Mouse (Mus musculus) kidney, adult 8-10 months (tissue): ENCODE results near the gene Hmgxb4.

Experiments used
- DNase-seq, 2 experiments: peaks; one replicate each; pipeline ENCODE4 v3.0.0; 2022

Hmgxb4 gene

GRCm38 (mm10) chr8:75074876-75075275, 81.7 kb downstream of the Hmgxb4 start:
- DNase-seq, result no peak

- no peak for DNase-seq
These were observed 85.1 kb downstream of the Hmgxb4 start for GRCm38 (mm10) chr8:75078215-75078614.

DNA sequence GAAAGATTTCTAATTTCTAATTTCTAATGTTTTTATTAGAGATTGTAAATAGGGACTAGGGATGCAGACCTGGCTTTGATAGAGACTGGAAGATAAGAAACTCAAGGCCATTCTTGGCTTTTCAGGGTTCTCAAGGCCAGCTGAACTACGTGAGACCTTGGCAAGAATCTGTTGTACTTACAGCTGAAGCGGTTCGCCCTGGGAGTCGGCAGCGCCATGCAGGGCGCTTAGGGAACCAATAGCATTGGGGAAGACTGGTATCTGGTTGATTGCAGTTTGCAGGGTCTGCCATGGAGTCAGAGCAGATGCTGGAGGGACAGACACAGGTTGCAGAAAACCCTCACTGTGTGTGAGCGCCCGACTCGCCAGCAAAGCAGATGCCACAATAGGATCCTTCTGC, 85.7 kb downstream of the Hmgxb4 start:
- DNase-seq, result no peak
